12 mouse cellular contexts compared by ENCODE assay signal in genomic region chr11:28826950-28827349, GRCm38 (mm10).
"Had no signal": no experiment of that assay in that cellular context is flagged by ENCODE, and none has a peak within 500 bp of the region (broad histone marks: within the 10 kb centered on the region; RNA-seq: fewer than 3 reads in every experiment).

No protein-coding gene starts in this region.

- DNase-seq: lung, adult 18-20 months; lung, embryonic 14.5 days; lung, postnatal 4 days; midbrain, embryonic 14.5 days; retina, postnatal 1 day; right cerebral cortex, adult 18-20 months; right cerebral cortex, postnatal 25 days; right cerebral cortex, postnatal 4 days; spleen, adult 18-20 months; thymus, adult 2 months; thymus, postnatal 25 days; thymus, postnatal 4 days had no signal
